Mouse (Mus musculus): ENCODE results near the gene Dhrs3. TPM values are rescaled to one million over a fixed set of nuclear protein-coding genes. Genes with fewer than 3 reads are reported as not detected.

Gene Dhrs3
- total RNA-seq, 4 experiments from 2014 or later = 30.2 to 35.8 (median 32.5) TPM

DNA sequence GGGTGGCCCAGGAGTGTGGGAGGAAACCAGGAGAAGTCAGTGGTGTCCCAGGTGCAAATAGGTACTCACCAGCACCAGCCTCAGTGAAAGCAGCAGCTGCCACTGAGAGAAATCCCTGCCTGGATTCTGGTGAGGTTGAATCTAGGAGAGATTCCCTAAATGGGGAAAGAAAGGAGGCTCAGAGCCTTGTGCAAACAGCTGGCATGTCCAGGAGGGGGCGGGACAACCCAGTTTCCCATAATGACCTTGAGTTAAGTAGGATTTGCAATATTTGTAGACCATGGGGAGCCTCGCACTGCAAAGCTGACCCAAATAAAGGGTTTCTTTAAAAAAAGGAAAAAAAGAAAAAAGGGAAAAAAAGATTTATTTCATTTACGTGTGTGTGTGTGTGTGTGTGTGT is 3.7 kb downstream of the Dhrs3 start:
- DNase-seq (ENCODE audit: low spot score in 2 of 2) = no peak

DNA sequence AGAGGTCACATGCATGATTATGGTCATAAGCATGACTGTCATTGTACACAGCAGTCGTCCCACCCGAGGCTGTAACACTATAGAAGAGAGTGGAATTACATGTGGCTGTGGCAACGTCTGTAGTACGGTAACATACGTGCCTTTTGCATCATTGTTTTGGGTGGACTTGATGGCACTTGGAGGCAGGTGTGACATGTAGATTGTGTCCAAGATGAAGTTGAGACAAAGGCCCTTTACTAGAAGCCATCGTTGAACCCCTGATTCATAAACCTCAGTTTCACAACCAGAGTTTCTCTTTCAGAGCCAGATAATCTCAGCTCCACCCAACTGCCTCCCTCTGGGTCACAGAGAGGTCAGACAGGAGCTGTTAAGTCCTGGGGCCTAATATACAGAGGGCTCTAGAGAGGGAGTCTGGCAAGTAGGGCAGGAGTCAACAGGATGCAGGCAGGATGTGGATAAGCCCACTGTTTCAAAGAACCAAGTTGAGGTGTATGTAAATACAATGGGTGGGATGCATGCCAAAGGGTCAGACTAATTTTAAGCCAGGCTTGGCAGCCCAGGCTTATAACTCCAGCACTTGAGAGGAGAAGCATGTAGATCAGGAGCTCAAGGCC is 5.5 kb downstream of the Dhrs3 start:
- DNase-seq (ENCODE audit: low spot score in 2 of 2) = no peak

DNA sequence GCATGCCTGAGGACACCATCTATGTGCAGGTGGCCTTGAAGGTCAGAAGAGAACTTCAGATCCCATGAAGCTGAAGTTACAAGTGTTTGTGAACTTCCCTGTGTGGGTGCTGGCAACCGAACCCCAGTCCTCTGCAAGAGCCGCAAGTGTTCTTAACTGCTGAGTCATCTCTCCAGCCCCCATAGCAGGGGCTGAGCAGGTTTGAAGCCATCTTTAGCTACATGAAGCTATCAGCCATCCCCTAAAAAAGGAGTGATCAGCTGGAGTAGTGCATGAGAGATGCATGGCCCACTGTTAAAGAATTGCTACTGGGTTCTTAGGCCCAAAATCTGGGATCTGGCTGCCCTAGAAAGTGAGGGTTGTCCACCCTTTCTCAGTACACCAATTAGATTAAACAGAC is 6.1 kb downstream of the Dhrs3 start:
- DNase-seq (ENCODE audit: low spot score in 2 of 2) = no peak

DNA sequence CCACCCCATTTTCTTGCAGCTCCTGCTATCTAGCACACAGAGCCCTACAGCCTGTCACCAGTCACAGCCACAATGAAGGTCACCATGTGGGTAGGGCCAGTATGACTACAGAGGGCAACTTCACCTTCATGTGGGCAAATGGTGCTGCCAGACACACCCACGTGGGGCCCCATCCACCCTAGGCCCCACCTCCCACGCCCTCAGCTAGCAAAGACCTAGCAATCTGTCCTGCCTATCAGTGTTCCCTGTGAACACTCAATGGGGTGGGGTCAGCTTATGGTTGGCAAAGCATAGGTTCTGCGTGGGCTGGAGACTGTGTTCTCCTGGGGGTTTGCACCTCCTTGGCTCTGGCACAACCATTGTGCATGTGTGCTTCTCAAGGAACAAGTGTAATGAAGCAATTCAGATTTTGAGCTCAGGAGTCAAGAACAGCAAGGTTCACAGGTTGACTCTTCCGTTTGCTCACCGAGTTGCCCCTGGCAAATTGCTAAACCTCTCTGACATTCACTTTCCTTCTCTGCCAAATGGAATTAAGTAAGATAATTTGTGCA is 9.0 kb downstream of the Dhrs3 start:
- DNase-seq (ENCODE audit: low spot score in 2 of 2) = no peak

DNA sequence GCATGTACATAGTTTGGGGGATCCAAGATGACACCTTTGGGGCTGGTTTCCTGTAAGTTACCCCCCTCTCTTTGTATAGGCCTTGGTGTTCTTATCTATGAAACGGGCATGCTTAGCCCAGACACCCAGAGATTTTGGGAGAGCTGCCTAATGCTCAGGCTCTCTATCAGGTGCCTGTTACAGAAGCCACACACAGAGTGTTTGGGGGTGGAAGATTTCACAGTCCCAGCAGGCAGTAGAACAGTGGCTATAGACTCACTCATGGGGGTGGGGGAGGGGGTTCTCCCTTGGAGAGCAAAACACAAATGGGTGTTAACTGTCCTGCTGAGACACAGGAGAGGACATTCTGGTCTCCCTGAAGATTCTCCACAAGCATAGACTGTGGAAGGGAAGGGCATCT is 10.5 kb downstream of the Dhrs3 start:
- no peak for DNase-seq (ENCODE audit: low spot score in 2 of 2)

DNA sequence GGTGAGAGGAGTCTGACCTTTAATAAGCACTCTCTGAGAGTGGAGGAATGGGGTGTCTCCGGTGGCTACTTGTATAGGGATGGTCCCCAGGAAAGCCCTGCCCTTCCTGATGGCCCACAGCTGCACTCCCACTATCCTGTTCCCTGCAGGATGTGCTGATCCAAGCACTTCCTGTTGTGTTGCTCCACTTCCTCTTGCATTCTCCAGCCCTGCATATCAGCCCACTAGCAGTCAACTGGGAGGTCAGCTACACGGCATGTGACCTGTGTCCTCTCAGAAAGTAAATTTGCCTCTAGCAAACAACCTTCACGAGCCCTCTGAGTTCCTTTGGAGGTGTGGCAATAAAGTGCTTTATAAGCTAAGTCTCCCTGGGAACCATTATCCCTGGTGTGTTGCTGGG is 11.3 kb downstream of the Dhrs3 start:
- no peak for DNase-seq (ENCODE audit: low spot score in 2 of 2)

DNA sequence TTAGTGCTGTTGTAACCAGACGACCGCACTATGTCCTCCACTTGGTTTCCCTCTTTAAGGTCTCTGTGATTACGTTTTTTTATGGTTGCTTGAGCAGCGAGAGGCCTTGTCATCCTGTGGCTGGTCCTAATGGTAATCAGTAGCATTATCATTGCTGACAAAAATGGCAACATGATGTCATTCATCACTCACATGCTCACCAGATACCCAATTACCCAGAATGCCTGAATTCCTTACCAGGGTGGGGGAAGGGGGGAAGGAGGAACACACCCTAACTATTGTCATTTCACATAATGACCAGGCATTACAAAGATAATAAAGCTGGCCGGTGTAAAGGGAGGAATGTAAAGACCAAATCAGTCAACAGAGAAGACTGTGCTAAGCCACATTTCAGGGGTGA is 12.5 kb downstream of the Dhrs3 start:
- DNase-seq (ENCODE audit: low spot score in 2 of 2) = no peak

DNA sequence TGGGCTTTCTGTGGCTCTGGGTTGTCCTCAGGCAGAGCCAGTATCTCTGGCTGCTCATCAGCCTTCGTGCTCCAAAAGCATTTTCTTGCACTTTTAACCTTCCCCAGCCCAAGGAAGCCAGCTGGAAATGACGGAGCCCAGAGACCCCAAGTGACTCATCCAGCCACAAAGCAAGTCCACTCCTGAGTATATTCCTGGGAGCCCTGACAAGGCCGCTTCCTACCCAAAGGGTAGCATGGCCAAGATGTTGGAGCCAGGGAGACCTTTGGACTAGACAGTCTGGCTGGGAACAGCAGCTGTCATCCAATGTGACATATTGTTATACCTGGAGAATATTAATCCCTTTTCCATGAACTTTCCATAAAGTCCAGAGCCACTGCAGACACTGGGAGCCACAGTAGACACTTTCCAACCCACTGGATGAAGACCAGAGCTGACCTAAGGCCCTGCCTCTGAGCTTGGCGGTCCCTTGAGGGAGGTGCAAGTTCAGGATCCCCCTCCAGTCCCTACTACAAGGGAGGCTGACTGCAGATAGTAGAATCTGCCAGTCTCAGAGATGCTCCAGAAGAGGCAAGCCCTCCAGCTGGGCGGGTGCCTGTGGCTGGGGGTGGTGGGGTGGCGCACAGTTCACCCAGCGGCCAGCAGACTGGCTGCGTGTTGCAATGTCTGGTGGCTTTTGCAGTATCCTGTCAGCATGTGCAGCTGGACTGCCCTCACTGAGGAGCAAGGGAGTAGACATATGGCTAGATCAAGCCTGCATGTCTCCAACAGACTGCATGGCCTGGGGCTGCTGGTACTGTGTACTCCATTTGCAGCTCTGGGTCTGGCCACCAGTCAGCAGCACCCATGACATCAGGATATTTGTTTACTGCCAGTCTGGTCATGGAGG is 13.6 kb downstream of the Dhrs3 start:
- DNase-seq (ENCODE audit: low spot score in 2 of 2) = no peak

DNA sequence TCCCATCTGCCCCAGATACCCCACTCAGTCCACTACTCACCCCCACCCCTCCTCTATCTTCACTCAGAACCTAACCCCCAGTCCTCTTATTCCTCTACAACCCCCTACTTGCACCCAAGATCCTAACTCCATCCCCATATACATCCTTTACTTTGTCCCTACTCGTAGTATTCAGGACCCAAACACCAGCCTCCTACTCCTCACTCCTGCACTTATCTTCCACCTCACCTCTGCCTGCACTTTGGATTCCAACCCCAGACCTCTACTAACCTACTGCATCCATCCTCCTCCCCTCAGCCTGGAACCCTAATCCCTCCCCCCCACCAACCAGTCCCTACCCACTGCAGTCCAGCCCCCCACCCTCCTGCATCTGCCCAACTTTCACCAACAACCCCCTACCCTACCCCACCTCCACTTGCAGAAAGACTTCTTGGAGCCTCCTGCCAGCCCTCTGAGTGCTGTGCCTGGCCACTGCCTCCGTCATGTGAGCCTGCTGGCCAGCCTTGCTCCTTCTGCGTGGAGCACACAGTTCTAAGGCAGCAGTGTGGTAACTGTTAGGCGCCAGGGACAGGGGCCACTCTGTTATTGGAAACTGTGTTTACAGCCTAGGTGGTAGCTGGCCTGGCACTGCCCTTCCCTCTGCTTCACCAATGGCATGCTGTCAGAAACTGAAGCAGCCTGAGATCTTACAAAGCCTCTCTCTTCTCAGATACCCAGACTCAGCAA is 14.5 kb downstream of the Dhrs3 start:
- no peak for DNase-seq (ENCODE audit: low spot score in 2 of 2)

DNA sequence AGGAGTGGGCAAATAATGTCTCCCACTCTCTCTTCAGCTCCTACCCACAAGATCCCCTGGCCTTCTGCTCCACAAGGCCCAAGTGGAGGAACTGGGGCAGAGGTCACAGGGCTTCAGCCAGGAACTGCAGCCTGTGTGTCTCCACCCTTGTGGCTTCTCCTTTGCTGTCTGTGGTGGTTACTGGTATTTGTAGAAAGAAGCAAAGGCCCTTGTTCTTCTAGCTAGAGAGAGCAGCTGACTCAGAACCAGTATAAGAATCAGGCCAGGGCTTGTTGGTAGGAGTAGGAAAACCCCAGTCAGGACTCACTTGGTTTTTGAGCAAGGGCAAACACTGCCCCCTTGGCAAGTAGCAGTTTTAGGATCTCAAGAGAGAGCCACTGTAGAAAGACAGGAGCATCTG is 16.2 kb downstream of the Dhrs3 start:
- DNase-seq (ENCODE audit: low spot score in 2 of 2) = no peak

DNA sequence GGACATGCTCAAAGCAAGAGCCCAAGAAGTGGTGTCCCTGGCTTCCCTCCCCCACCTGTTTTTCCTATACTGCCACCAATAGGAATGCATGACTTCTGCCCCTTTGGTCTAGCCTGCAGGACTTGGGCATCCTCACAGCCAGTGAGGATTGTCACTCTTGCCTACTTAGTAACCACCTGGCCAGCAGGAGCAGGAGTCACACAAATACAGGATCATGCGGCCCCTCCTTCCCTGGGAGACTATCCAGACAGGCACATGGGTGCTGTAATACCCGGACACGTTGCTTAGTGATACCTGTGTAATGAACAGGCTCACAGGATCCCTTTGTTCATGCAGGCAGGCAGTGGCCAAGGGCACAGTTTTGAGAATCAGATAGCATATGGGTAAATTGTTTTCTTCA is 17.7 kb downstream of the Dhrs3 start:
- no peak for DNase-seq (ENCODE audit: low spot score in 2 of 2)

DNA sequence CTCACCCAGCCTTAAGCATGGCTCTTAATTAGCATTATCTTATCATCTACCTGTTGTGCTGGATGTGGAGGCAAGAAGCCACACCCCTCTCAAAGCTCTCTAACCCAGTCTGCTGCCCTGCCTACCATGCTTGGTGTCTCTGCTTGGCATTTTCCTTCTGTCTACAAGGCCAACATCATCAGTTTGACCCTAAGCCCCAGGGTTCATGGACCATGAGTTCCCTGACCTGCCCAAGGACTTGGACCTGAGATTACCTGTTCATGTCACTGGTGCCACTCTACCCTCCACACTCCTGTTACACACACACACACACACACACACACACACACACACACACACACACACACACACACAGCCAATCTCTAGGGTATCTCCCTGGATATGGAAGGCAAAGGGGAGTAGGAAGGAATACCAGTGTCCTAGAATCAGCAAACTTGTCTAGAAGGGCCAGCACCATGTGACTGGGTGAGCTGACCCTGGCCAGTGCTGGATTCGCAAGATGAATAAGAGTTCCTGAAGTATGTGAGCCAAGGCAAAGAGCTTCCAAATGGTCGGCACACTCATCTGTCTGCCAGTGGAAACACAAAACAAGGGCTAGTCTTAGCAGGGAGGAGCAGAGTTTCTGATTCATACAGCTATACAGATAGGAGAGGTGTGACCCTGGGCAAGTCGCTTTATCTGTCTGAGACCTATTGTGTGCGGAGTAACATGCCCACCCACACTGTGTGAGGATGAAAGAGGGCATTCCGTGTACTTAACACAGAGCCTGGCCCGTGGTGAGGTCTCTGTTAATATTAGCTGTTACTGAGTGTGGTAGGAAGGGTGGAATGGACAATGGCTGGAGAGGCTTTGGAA is 20.9 kb downstream of the Dhrs3 start:
- DNase-seq (ENCODE audit: low spot score in 2 of 2) = no peak

DNA sequence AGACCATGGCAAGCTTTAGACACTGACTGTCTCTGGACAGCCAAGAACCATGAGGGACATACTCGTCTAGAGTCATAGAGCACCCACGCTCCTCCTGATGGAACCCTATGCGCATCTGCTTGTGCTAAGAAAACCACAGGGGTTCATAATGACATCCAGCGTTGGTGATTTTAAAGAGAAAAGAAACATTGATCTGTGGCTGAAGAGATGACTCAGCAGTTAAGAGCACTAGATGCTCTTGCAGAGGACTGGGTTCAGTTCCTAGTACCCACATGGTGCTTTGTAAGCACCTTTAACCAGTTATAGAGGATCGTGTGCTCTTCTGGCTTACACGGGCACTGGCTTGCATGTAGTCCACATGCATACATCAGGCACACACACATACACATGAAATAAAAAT is 23.9 kb downstream of the Dhrs3 start:
- DNase-seq (ENCODE audit: low spot score in 2 of 2) = no peak

DNA sequence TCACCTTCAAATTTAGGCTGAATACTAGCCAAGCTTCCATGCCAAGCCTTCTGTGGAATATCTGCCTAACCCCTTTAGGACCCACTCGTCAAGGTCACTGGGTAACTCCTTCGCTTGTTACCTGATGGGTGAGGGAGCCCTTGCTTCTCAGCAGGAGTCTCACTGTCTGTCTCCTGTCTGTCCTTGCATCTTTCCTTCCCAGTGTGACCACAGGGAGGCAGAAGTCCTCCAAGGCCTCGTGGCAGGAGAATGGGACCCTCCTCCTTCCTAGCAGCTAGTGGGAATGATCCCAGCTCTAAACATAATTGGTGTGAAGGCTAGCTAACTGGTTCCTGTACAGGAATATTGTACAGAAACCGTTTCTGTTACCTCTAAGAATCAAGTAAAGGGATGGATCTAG is 24.5 kb downstream of the Dhrs3 start:
- DNase-seq (ENCODE audit: low spot score in 2 of 2) = no peak

DNA sequence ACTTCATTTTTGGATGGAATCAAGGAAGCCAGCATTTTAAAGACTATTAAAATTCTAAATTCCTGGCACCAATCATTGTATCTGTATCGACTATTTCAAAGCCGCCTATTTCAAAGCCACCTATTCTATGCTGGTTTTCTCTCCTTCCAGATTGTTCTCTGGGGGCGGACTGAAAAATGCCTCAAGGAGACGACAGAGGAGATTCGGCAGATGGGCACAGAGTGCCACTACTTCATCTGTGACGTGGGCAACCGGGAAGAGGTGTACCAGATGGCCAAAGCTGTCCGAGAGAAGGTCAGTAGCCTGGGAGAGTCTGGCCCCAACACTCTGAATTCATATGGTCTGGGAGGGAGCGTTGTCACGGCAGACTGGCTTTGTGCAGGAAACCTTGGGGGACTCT is 25.9 kb downstream of the Dhrs3 start:
- DNase-seq (ENCODE audit: low spot score in 2 of 2) = no peak

DNA sequence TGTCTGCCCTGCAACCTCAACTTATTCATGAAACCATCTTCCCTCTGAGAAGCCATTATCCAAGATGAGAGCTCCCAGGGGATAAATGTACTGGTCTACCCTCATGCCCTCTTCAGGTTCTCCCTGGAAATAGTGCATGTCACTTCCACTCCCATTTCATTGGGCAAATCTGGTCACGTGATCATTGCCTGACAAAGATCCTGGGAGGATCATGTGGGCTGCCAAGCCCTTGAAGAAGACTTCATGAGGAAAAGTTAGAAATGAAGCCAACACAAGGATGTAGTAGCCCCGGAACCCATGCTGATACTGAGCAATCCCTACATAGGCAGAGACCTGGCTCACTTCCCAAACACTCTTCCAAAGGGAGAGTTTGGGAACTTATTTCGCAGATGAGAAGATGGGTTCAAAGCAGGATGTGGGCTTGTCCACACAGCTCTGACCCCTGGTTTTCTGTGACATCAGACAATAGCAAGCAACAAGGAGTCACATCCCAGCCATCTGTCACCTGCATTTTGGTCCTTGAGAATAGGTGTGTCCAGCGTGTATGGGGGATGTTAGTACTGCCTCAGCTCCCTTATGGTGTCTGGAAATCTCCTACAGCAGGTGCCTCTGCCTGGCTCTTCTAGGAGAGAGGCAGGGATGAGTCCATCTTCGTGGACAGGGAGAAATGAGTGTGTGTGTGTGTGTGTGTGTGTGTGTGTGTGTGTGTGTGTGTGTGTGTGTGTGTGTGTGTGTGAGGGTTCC is 36.2 kb downstream of the Dhrs3 start:
- no peak for DNase-seq (ENCODE audit: low spot score in 2 of 2)

DNA sequence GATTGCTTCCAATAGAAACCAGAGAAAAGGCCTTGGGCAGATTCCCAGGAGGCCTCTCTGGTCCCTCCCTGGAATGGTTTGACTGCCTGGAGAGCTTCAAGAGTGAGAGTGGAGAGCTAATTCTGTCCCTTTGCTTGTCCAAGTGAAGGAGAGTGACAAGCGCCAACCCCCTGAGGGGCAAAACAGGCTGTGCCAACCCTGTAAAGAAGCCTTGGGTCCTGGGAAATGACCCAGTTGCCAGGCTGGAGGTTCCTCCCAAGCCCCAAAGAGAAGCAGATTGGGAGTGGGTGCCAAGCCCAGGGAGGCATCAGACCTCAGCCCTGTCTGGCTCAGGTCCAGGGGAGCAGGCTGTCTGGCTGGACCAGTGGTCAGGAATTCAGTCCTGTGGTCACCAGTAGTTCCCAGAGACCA is 37.2 kb downstream of the Dhrs3 start:
- DNase-seq (ENCODE audit: low spot score in 2 of 2) = peak; percentile 25 to 68

DNA sequence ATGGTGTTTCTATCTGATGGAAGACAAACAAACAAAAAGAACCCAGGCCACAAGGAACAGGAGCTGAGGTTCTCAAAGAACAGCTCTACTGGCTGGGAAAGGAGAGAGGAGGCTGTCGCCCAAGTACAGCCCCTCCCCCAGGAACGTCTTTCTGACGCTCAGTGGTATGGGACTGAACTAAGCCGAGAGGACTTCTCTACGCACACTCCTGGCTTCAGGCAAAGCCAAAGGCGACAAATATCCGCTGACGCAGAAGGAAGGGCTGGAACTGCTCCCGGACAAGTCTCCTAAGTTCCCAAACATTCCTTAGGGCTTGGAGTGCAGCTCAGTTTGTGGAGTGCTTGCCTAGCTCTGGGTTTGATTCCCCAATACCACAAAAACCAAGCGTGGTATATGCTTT is 37.7 kb downstream of the Dhrs3 start:
- DNase-seq (ENCODE audit: low spot score in 2 of 2) = peak in 1 of 2 experiments; percentile 15

DNA sequence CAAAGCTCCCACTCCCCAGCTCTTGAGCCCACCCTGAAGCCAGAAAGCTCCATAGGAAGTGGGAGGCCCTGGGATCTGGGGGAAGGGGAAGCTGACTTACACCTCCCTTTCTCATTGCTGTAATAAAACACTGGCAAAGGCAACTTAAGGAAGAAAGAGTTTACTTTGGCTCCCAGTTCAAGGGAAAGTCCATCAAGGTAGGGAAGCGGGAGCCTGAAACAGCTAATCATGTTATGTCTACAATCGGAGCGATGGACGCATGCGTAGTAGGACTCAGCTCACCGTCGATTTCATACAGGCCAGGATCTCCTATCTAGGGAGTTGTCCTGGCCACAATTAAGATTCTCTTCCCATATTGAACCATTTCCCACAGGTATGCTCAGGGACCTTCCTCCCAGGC is 38.5 kb downstream of the Dhrs3 start:
- no peak for DNase-seq (ENCODE audit: low spot score in 2 of 2)

DNA sequence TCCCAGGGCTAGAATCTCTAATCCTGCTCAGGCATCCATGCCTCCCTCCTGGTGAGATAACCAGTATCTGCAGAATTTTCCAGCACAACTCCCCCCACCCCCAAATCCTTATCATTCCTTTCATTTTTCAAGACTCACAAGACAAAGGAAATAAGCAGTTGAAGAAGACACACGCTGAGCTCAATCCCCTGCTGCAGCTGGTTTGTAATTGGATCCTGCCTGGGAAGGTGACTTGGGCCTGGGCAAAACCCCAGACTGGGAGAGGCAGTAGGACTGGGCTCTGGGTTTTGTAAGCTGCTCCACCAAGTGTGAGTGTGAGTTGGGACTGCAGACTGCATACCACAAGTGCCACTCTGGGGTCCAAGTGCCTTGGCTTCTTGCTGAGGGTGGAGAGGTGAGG is 41.9 kb downstream of the Dhrs3 start:
- DNase-seq (ENCODE audit: low spot score in 2 of 2) = no peak
